Mouse (Mus musculus) adrenal gland, adult 2 months (tissue): ENCODE results near the gene Smim1. TPM values are rescaled to one million over a fixed set of nuclear protein-coding genes. Genes with fewer than 3 reads are reported as not detected.

ENCODE experiments used
- DNase-seq: peaks from one replicate; pipeline ENCODE4 v3.0.0; 2021
- long read RNA-seq: library from polyadenylated mRNA; stranded (forward); transcript quantifications from one replicate; pipeline ENCODE4 v2.0.0, GENCODE M21; 2021
- polyA plus RNA-seq: library from polyadenylated mRNA; depleted of rRNA; stranded (reverse); fragments of >200 nt; gene quantifications from 2 replicates; pipeline ENCODE4 v1.2.3, GENCODE M21; 2012; rRNA removed
- total RNA-seq, 2 experiments: library from RNA; stranded (reverse); gene quantifications; 2 replicates each; pipeline ENCODE4 v1.2.3; 2021

Smim1 gene
- total RNA-seq (10 to 100 TPM; 54.7 to 69.5 TPM), polyA plus RNA-seq (130 and 143 TPM in 2 replicates)
- long read RNA-seq, full-length matches to known transcripts, result 19 of 36 reads
- long read RNA-seq, partial matches to known transcripts, result 3 of 36 reads
- long read RNA-seq, other reads (novel, unspliced or antisense), result 14 of 36 reads

DNA sequence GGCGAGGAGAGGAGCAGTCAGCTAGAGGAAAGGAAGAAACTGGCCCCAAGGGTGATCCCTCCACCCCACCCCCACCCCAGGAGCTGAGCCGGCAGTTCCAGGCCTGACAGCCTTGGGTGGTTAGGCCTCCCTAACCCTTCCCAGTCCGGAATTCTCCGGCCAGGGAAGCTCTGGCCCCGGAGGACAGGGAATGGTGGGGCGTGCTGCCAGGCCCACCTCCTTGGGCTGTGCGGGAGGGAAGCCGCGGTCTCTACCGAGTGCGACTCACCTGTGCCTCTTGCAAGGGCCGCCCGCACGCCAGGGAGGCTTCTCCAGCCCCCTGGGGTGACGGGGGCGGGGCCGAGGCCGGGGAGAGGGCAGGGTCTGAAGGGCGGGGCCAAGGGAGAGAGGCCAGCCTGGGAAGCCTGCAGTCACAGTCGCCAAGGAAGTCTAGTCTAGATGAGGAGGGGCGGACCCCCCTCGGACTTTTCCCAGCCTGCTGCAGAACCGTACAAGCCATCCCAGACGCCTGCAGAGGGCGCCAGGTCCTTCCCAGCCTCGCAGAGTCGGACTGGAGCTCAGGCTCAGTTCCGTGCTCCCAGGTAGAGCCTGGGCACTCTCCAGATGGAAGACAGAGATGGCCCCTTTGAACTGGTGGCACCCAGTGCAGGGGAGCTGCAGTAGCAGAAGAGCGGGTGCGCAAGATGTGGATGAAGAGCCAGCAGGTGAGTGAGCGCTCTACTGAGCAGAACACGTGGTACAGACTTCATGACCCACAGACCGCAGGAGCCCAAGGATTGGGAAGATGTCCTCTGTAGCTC, at the start of gene Smim1:
Smim1 (minus strand) TSS at position 590 of the 800 bp plus-strand sequence.
- DNase-seq, result peak; percentile 88

DNA sequence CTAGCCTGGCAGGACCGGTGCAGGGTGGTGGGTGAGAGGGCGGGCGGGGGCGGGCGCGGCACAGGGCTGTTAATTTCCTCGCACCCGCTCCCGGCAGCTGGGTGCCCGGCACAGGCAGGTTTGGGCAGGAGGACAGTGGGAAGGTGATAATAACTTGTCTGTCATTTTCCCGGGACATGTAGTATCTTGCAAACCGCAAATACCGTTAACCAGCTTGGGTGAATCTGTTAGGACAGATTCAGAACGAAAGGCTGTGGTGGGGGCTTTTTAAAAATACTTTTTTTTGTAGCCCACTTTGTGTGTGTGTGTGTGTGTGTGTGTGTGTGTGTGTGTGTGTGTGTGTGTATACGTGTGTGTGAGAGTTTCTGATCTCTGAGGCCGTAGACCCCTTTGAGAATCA, 45.9 kb upstream of the Smim1 start:
- no peak for DNase-seq

DNA sequence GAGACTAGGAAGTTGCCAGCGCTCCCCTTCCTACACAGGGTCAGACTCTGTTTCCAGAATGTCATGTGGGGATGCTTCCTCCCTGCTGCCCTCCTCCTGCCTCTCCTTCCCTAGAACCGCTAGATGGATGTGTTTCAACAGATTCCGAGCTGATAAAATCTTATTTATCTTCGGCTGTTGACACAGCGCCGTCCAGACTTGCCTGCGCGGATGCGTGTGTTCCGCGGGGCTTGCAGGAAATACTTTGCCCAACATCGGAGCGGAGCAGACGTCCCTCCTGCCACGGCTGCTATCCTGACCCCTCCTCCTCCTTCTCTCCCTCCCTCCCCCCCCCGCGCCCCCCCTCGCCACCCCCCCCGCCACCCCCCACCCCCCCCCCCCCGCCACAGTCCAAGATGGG, 45.5 kb upstream of the Smim1 start:
- no peak for DNase-seq

DNA sequence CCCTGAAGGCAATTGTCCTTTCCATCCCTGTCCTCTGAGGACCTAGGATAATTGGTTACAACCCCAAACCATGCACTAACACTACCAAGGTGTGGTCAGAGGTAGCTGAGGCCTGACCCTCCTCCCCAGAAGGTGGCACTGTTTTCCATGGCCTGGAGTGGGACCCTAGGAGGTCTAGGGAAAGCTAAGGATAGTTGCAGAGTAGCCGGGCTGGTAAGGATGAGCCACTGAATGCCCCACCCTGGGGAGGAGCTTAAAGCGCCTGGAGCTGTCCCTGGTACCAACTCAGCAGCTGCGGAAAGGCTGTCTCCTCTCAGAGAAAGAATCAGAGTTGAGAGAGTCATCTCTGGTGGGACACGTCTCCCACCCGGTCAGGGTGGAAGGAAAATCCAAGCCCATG, 44.9 kb upstream of the Smim1 start:
- DNase-seq, result peak; percentile 23

DNA sequence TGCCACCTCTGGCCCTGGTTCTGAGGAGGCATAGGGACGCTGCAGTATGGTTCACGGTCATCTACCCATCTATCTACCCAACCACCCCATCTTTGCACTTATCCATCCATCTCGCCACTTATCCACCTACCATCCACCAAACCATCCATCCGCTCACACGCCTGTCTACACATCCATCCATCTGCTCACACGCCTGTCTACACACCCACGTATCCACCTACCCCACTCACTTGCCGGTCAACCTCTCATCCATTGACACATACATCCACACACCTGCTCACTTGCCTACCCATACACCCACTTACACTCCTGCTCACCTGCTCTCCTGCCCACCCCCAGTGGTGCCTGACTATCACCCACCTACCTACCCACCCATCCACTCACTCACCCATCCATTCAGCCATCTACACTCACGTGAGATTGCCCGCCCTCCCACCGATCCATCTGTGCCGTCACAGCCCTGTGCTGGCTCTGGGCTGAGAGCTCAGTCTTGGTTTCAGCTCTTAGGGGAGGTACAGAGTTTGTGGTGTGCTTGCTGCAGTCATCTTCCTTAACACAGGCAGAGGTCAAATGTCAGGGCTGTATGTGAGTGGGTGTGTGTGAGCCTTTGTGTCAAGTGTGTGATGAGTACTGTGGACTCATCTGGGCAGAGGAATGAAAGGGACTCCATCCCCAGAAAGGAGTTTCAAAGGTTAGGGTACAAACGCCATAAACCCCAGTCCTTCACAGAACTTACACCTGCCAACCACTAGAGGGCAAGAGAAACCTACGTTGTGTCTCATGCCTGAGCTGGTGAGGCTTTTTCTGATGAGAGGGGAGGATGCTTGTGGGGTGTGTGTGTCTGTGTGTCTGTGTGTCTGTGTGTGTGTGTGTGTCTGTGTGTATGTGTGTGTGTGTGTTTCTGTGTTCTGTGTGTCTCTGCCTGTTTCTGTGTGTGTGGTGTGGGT, 39.1 kb upstream of the Smim1 start:
- peak; percentile 11 for DNase-seq

DNA sequence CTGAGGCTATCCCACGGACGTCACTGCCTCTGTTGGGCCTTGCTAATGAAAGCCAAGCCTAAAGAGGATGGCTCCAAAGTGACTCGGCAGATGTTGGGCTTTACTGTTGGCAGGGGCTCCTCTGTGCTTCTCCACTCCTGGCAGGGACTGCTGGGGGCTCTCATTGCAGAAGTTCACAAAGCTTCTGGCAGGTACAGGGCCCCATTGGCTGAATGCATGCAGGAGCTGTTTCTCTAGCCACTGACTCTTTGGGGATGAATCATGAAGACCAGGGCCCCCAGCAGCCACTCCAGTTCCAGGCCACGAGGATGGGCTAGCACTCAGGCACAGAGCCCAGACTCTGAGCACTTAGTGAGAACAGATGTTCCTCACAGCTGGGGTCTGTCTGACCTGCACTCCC, 31.7 kb upstream of the Smim1 start:
- DNase-seq, result no peak

DNA sequence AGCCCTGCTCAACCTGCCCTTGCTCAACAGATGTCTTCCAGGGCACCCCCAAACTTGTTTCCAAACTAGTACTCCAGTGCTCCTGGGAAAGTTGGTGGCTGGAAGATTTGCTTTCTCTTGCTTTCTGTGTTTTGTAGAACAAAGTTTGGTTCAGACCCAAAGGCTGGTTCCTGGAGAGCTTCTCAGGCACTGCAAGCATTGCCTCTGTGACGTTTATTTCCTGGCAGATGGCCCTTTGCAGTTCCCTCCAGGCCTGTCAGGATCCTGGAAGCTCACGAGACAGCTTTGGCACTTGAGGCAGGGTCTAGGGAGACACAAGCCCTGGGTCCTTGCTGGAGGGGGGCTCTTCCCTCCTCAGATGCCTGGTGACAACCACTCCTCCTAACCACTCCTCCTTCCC, 30.6 kb upstream of the Smim1 start:
- DNase-seq, result no peak

DNA sequence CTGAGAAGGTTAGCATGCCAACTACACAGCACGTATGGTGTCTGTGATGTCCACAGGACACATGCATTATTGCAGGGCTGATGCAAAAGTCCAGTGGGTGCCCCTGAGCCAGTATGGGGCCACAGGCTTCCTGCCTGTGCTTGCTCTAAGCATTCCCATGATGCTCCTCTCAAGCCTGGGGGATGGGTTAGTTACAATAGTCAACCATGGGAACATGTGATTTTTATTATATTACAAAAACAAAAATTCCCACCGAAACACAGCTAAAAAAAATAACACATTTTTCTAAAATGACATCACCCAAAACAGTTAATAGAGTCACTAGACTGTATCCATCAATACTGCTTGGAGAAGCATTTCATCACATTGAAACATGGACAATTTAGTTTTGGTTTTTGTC, 30.0 kb upstream of the Smim1 start:
- DNase-seq, result no peak

DNA sequence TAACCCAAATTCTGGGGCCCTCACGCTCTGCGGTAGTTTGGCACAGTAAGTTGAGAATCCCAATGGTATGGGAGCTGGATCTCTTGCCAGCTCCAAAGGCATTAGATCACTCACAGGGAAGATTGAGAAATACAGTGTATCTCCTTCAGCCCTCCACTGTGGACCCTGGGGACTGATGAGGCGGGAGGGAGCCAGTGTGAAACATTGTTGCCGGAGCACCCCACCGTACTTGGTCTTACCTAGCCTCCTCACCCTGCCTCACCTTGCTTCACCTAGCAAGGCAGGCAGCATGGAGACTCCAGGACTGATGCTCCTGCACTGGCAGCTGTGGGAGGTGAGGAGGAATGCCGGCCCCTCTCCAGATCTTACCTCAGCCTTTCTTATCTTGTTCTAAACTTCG, 29.5 kb upstream of the Smim1 start:
- DNase-seq, result no peak

DNA sequence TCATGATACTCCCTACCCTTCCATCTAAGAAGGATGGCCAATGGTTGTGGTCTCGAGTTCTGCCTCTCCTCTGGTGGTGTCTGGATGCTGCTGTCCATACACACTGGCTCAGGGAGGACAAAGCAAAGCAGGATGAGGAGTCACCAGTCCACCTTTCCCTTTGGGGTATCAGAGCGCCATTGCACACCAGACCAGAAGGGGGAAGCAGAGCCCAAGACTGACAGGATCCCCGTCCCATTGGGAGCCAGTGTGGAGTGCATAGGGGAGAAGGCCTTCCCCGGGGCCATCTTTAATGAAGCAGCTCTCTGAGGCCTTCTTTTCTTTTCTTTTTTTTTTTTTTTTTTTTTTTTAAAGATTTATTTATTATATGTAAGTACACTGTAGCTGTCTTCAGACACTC, 27.0 kb upstream of the Smim1 start:
- no peak for DNase-seq

DNA sequence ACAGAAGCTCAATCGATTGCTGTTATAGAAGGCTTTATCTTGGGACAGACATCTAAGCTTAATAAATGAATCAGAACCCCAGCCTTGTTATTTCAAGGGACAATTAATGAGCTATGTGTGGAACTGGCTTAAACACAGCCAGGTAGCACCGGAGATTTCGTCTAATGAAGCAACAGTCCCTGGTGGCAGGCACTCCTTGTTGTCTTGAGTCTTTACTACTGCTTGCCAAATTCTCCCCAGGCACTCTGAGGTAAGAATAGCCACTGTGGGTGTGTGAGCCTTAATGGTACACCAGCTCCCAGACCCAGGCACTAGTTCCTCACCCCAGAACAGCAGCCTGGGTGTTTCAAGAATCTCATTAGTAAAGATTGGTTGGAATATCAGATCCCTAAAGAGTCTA, 25.4 kb upstream of the Smim1 start:
- DNase-seq, result no peak

DNA sequence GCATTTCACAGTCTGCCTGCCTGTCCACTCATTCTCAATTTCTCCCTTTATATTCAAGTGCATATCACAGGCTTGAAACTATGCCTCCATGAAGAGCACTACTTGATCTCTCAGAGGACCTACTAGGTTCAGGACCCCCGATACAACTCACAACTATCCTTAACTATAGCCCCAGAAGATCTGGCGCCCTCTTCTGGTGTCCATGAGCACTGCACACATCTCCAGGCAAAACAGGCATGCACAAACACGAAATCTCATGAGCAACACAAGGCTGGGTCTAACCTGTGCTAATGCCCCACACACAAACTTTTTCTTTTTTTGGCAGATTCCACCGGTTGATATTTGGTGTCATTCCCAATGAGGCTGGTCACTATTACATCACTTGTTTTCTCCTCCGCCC, 19.8 kb upstream of the Smim1 start:
- no peak for DNase-seq

DNA sequence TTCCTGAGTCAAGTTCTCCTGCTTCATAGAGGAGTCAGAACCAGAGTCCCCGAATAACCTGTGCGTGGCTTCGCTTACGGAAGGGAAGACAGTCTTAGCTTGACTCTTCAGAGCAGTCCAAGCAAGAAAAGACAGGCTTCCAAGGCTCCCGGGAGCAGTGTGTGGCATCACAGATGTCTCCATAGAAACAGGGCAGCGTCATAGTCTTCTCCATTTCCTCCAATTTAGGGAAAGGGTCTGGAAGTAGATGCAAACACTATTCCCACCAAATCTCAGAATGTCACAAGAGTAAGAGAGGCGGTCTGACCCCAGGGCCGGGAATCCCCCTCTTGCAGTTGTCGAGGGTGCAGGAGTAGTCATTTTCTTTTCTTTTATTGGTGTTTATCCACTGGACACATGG, 16.5 kb upstream of the Smim1 start, which contains the start of gene Ccdc27:
Ccdc27 (minus strand) TSS at position 101 of the 400 bp plus-strand sequence.
- no peak for DNase-seq

DNA sequence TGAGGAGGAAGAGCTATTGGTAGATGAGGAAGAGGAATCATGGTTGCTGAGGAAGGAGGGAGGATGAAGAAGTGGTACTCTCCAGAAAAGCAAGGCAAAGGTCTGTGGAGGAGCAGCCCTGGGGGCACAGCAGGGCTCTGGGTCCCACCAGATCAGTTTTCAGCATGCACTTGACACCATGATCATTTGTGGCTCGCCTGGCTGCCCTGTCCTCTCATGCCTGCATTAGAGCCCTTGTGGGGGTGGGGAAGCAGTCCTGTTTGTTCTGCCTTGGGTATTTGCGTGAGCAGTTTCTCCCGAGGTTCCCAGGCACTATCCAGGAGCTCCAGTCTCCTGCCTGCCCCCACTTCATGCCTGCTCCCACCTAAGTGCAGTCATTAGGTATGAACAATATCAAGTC, 11.1 kb upstream of the Smim1 start:
- no peak for DNase-seq

DNA sequence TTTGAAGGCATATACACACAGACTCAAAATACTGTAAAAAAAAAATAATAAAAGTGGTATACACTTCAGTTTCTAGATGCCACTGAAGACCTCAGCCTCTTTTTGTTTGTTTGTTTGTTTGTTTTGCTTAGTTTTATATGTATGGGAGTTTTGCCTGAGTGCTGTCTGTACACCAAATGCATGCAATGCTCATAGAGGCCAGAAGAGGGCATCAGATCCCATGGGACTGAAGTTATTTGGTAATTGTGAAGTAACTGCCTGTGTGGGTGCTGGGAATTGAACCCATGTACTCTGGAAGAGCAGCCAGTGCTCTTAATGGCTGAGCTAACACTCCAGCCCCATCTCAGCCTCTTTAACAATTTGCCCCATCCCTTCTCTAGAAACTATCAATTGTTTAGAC, 2.6 kb upstream of the Smim1 start:
- no peak for DNase-seq

DNA sequence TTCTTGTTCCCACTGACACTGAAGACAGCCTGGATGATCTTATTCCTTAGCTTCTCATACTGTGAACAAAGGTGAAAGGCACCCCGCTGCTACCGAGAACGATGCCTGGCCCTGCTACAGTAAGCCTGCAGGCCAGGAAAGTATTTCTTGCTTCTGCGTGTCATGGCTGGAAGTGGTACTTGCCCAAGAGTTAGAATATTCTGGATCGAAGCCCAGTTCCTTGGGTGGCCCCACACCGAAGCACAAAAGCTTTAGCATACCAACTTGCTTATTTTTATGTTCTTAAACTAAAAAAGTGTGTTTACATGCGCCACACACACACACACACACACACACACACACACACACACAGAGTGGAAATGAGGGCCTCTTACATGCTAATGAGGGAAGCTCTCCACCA, 2.0 kb upstream of the Smim1 start:
- DNase-seq, result no peak

DNA sequence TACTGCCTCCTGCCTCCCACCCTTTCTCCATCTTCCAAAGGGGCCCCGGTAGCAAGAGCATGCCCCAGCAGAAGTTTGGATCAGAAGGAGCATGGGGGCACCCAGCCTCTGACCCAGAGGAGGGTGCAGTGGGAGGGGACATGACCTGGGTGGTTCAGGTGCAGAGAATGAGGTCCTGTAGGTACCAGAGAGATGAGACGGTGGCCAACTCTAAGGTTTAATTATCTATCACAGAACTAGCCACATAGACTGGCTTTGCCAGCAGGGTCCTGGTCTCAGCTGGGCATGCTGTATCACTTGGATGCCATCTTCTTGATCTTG, 371 bp upstream of the Smim1 start:
- no peak for DNase-seq

DNA sequence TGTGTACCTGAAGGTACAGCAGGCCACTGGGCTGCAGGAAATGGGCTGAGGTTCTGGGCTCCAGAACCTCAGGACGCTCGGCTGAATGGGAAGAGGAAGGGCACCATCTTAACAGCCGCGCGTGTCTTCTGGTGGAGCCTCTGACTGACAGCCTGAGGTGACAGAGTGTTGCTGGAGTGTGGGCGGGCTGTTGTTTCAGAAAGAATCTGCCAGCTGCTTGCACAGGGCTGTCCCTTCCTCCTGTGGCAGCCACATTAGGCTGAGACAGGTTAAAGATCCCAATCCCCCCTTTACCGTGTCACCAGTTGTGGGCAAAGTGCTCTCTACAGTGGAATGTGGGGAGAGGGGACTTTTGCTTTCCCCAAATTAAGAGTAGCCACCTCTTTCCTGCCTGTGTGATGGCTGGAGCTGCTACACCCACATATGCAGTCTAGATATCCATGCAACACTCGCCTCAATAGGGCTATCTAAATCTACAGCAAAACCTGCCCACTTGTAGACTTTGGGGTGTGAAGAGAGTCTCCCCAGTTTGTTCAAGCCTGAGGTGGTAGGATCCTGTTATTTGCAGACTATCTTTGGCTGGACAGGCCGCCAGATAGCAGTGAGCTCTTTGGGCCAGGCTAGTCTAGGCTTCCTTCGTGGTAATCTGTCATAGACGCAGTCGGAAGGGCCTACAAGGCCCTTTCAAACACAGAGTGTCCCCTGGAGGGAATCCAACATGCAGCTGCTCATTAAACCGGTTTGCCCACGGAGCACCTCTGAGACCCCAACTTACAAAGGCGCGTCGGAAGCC, 1.1 kb downstream of the Smim1 start:
- DNase-seq, result peak; percentile 40

DNA sequence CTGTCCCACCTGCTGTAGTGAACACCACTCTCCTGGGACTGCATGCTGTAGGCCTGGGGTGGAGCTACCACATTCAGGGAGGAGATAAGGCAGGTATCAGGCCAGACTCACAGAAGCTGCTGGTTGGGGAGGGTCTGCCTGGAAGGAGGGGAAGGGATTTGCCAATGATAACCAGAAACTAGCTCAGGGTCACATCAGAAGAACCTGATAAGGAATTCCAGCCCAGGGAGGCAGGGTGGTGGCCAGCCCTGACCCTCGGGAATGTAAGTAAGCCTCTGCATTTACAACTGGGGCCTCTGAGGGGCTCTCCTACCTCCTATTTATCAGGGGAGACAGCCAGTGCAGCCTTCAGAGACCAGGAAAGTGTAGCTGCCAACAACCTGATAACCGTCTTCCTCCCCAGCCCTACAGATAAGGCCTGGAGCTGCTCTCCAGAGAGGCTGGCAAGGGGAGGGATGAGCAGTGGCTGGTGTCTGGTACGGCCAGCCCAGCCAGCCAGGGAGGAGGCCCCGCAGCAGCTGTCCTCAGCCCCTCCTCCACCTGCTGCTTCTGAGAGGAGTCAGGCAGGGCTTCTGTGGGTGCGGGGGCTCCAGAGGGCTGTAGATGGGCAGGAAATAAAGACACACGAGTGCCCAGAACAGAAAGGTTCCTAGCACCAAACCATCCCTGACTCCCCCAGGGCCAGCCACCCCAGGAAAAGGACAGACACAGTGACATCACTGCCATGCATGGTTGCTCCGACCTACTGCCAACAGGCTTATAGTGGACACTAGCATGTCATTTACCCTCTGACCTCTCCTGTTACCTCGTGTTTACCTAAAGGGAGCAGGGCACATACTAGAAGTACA, 2.1 kb downstream of the Smim1 start:
- no peak for DNase-seq

DNA sequence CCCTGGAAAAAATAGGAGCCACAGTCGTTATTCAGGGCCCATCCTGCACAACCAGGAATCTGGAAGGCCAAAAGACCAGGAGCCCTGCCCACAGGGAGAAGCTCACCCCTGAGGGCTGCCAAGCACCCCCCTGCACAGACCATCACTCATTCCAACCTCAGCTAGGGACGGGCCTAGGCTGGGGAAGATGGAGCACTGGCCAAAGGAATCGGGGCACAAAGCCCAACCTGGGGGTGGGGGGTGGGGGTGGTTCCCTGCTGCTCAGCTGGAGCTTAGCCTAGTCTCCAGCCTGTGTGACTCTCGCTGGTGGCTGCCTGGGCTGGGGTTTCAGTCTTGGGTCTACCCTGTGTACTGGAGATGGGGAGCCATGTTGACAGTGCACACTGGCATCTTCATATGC, 3.2 kb downstream of the Smim1 start:
- no peak for DNase-seq

DNA sequence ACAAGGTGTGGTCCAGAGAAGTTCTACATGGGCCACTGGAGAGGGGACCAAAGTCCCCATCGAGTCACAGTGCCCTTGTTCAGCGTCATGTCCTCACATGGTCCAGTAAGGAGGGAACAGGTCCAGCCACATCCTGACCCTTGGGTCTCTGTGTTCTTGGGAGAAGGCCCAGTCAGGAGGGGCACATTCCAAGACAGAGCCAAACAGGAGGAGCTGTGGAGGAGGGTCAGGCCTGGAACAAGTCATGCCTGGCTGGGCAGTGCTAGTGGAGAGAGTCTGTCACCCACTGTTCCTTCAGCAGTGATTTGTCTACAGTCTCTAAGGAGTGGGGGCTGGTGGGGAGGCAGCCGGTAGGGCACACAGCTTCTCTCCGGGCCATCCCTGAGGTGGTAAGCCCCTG, 3.6 kb downstream of the Smim1 start:
- DNase-seq, result peak; percentile 48
